Mouse (Mus musculus) hindlimb bud, embryonic 11.5 days (tissue): ENCODE data around the gene Arhgef19.
A peak's percentile ranks its signal among the peaks of the same experiment; 100 is the strongest.

ENCODE experiments used
- DNase-seq: peaks from one replicate; pipeline ENCODE4 v3.0.0-alpha.2; 2012; ENCODE audit warnings: low read depth, low spot score; ENCODE audit errors: extremely low spot score

The Arhgef19 gene

GRCm38 (mm10) chr4:141239388-141240125 lies at the start of gene Arhgef19:
Arhgef19 (plus strand) TSS chr4:141239499.
- peak; percentile 44 for DNase-seq

- no peak for DNase-seq
Measured at GRCm38 (mm10) chr4:141191294-141191693, 48.0 kb upstream of the Arhgef19 start.

GRCm38 (mm10) chr4:141194553-141194952 lies 44.7 kb upstream of the Arhgef19 start:
- no peak for DNase-seq

- DNase-seq: no peak
Measured at GRCm38 (mm10) chr4:141196981-141197685, 42.2 kb upstream of the Arhgef19 start.

GRCm38 (mm10) chr4:141197686-141198035 lies 41.6 kb upstream of the Arhgef19 start:
- DNase-seq: no peak

GRCm38 (mm10) chr4:141200906-141201305 lies 38.4 kb upstream of the Arhgef19 start:
- DNase-seq: no peak

- DNase-seq: no peak
Measured at GRCm38 (mm10) chr4:141202192-141202591, 37.1 kb upstream of the Arhgef19 start.

- DNase-seq: no peak
Measured at GRCm38 (mm10) chr4:141204580-141205061, 34.7 kb upstream of the Arhgef19 start.

GRCm38 (mm10) chr4:141207081-141207480 lies 32.2 kb upstream of the Arhgef19 start:
- DNase-seq: no peak

GRCm38 (mm10) chr4:141210524-141211219 lies 28.6 kb upstream of the Arhgef19 start:
- DNase-seq: no peak

- no peak for DNase-seq
Measured at GRCm38 (mm10) chr4:141211646-141212045, 27.7 kb upstream of the Arhgef19 start.

- DNase-seq: no peak
Measured at GRCm38 (mm10) chr4:141212892-141213291, 26.4 kb upstream of the Arhgef19 start.

GRCm38 (mm10) chr4:141213342-141213741 lies 26.0 kb upstream of the Arhgef19 start:
- DNase-seq: no peak

GRCm38 (mm10) chr4:141213770-141214336 lies 25.4 kb upstream of the Arhgef19 start, which contains the start of gene Rsg1:
Rsg1 (plus strand) TSS chr4:141213956.
- DNase-seq: peak; percentile 92

- no peak for DNase-seq
Measured at GRCm38 (mm10) chr4:141214337-141214851, 24.9 kb upstream of the Arhgef19 start.

GRCm38 (mm10) chr4:141219583-141220213 lies 19.6 kb upstream of the Arhgef19 start:
- no peak for DNase-seq

- no peak for DNase-seq
Measured at GRCm38 (mm10) chr4:141221848-141222247, 17.5 kb upstream of the Arhgef19 start.

GRCm38 (mm10) chr4:141222752-141223151 lies 16.5 kb upstream of the Arhgef19 start:
- DNase-seq: no peak

- DNase-seq: no peak
Measured at GRCm38 (mm10) chr4:141228687-141229086, 10.6 kb upstream of the Arhgef19 start.

GRCm38 (mm10) chr4:141233196-141233595 lies 6.1 kb upstream of the Arhgef19 start:
- DNase-seq: no peak
